Mouse (Mus musculus): ENCODE measurements around the gene Zfp760.
"Not testable (repeated sequence)": the region's sequence is repeated elsewhere in the genome, so short reads cannot be mapped to it uniquely, and the experiment has no call there.

Zfp760 gene

DNA sequence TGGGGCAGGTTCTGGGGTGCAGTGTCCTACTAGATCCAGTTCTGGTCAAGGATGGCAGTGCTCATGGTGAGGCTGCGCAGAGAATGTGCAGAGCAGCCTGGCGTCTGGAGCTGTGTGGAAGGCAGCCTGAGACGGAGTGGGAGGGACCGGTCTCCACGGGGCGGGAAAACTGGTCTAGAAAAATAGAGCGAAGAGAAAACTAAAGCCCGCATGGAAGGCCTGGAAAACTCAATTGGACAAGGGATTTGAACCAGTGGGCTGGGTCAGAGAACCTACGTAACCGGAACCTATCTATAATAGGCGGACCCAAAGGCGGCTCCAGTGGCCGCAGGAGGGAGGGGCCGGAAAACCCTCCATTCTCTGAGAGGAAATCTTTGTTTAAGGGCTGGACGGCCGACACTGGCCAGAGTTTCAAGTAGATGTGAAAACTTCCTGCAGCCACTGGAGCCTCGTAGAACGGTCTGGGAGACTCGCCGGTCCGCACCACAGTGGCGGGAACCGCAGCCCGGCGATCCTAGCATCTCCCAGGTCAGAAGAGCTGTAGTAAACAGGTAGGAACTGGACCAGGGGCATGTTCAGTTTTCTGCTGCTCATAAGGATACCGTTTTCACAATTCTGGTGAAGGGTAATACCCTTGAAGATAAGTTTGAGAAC, at the start of gene Zfp760:
TSS of gene Zfp760 (plus strand) at position 399 of the 654 bp plus-strand sequence.
- DNase-seq (ENCODE audit: low spot score in 2 of 2), result peak; percentile 37 to 43

DNA sequence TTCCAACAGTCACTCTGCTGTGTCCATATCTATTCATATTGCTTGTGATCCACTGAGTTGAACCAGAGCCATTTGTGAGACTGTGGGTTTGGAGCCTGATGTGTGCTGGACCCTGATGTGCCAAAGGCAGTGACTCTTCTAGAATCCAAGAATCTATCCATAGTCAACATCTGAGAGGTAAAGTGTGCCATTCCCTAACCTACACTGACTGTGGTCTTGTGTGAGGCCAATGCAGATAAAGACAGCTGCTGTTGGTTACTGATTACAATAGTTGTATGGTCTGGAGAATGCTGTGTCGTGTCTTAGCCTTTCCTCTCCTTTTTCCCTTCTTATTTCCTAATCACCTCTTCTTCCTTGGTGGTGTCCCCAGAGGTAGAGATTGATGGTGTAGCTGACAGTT, 28.7 kb upstream of the Zfp760 start:
- not testable (repeated sequence) for DNase-seq (ENCODE audit: low spot score in 2 of 2)

DNA sequence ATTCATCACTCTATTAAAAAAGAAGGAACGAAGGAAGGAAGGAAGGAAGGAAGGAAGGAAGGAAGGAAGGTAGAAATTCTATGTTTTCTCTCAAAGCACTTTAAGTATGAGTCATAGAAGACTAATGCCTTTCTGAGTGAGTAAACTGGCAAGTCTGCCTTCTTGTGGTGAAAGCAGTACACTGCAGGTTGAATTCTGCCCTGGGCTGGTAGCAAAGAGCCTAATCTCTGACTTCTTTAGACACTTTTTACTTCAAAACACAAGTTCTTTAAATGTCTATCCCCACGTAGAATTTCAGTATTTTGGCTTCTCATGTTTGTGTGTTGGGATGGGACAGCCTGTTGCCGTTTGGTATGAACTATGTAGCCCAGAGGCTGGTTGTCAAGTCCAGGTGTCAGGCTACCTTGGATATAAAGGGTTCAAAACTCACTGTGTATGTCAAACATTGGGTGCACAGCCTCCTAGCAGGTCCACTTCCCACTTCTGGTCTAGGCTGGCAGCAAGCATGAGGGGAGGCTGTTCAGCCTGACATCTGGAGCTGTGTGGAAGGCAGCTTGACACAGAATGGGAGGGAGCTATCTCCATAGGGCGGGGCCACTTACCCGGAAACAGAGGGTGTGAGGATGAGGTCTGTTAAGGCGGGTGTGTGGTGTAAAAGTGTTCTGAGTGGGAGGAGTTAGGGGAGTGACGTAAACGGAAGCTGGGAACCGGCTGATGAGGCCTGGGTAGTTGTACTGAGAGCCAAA, 28.1 kb upstream of the Zfp760 start:
- peak; percentile 72 to 77 for DNase-seq (ENCODE audit: low spot score in 2 of 2)

DNA sequence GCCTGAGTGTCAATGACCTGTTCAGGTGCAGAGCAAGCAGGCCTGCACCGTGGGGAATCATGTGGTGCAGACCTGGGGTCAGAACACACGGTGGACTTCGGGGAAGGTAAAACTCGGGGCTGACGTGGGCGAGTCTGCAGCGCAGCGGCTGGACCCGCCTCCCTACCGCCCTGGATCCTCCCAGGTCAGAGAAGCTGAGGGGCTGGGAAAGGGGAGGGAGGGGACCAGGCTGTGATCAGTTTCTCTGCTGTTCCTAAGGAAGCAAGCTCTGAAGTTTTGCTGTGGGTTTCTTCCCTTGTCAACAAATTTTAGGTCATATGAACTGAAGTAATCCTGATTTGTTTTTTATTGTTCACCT, 27.5 kb upstream of the Zfp760 start:
- DNase-seq (ENCODE audit: low spot score in 2 of 2), result not testable (repeated sequence)

DNA sequence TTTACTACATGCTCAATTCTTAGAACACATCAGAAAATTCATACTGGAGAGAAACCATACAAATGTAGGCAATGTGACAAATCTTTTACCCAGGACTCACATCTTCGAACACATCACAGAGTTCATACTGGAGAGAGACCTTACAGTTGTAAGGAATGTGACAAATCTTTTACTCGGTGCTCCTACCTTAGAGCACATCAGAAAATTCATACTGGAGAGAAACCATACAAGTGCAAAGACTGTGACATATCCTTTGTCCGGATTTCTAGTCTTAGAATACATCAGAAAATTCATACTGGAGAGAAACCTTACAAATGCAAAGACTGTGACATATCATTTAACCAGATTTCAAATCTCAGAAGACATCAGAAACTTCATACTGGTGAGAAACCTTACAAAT, 16.0 kb upstream of the Zfp760 start, which contains the start of gene Gm10226:
TSS of gene Gm10226 (plus strand) at position 301 of the 400 bp plus-strand sequence.
- no peak for DNase-seq (ENCODE audit: low spot score in 2 of 2)

DNA sequence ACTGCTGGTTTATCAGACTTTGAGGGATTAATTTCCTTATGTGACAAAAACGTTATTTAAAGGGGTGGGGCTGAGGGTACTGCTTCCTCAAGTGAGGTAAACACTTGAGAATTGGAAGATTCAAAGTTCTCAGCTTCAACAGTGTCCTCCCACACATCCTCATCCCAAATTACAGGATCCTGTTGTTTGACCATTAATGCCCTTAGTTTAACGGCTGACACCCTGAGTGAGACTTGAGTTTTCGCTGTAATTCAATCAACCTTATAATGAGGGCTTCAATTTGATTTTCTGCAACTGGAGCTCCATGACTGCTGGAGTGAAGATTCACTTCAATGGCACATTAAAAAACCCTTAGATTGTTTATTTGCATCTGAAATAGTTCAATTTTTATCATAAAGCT, 14.2 kb upstream of the Zfp760 start:
- DNase-seq (ENCODE audit: low spot score in 2 of 2), result no peak

DNA sequence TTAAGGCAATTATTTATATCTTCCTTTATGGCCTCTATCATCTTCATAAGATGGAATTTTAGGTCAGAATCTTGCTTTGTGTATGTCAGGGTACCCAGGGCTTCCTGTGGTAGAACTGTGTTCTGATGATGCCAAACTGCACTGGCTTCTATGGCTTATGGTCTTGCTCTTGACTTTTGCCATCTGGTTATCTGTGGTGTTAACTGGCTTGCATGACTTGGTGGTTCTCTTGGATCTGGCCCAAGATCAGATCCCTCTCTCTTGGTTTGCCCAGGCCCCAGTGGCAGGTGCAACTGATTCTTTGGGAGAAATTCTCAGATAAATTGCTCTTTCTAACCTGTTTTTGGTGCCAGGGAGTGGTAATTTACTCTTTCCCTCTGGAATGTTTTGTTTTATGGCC, 11.5 kb upstream of the Zfp760 start:
- no peak for DNase-seq (ENCODE audit: low spot score in 2 of 2)

DNA sequence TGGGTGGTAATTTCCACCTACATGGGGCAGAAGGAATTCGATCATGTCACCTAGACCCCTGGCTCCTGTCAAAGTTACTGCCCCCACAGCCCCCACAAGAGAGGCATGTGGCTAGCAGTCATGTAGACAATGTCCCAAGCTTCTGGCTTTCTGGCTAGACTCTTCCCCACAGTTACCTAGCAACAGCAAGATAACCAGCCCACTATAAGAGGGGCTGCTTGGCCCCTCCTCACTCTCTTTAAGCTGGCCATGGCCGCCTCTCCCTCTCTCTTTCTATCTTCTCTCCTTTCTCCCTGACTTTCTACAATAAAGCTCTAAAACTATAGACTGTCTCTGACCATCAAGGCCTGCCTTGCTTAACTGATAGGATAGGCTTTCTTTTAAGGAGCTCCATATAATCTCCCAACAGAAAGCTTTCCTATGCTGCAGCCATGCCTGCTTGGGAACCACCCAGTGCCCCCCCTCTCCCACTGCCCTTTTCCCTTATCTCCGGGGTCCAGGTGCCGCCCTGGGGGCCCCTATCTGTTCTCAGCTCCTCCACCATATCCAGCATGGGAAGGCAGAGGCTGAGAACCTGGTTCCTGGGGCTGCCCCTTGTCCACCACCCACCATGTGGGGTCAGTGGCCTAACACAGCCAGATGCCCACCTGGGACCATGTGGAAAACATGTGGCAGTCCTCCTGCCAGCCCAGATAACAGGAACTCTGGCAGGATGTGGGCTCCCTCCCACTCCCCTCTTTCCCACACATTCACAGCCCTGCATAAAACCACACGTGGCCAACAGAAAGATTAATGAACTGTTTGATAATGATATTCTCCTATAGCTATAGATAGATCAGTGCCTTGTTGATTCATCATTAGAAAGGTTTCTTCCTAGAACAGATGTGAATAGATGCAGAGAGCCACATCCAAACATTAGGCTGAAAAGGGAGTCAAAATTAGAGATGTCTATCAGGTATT, 5.0 kb upstream of the Zfp760 start:
- DNase-seq (ENCODE audit: low spot score in 2 of 2), result peak; percentile 7

DNA sequence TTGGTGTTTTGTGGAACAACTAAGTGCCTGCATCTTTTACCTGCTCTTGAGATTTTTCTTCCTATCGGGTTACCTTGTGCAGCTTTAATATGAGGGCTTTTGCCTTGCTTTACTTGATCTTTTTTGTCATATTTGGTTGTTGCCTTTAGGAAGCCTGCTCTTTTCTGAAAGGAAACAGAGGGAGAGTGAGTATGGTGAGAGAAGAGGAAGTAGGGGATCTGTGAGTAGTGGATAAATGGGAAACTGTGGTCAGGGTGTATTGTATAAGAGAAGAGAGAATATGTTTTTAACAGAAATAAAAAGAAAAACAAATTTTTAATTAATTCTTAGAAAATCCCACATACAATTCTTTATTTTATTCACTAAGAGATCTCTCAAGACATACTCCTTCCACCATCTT, 4.1 kb upstream of the Zfp760 start:
- no peak for DNase-seq (ENCODE audit: low spot score in 2 of 2)

DNA sequence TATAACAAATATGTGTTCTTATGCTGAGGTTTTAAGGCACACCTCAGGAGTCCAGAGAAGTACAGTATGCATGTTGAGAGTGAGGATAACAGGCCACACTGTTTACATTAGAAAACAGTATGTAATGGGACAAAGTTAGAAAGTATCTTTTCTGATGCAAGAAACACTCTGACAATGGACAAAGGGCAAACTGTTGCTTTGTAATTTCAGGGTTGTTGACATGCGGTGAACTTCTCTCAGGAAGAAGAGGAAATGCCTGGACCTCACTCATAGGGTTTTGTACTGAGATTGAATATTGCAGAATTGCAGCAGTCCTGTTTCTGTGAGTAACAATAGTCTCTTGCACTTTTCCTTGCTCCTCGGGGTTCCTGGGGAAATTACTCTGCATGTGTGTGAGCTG, 860 bp downstream of the Zfp760 start:
- no peak for DNase-seq (ENCODE audit: low spot score in 2 of 2)

DNA sequence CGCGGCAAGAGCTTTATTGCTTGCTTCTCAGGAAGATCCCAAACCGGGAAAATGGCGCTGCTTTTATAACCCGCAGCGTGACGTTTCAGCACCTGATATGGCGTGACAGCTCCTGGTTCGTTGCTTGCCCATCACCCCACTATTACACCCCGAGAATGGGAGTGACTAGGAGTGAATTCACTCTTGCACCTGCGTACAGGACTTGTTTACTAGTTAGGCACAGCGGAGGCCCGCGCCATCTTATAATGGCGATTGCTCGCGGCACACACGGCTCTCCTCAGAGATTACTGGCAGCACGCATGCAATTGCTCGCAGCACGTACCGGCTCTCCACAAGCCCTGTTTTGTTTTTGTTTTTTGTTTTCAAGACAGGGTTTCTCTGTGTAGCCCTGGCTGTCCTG, 23.0 kb downstream of the Zfp760 start, which contains the start of gene Zfp229:
TSS of gene Zfp229 (plus strand) at position 301 of the 400 bp plus-strand sequence.
- DNase-seq (ENCODE audit: low spot score in 2 of 2), result not testable (repeated sequence)

DNA sequence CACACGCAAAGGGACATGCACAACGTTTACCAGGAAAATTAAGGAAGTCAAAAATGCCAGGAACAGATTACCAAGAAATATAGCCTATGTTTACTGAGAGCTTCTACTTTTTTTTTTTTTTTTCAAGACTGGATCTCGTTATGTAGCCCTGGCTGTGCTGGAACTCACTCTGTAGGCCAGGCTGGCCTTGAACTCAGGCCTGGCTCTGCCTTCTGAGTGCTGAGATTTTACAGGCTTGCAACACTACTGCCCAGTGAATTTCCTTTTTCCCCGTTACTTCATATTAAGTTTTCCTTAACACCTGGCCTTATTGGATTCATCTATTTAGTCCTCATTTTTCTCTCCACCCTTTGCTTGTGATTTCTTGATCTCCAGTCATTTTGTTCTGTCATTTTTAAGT, 25.5 kb downstream of the Zfp760 start:
- DNase-seq (ENCODE audit: low spot score in 2 of 2), result no peak

DNA sequence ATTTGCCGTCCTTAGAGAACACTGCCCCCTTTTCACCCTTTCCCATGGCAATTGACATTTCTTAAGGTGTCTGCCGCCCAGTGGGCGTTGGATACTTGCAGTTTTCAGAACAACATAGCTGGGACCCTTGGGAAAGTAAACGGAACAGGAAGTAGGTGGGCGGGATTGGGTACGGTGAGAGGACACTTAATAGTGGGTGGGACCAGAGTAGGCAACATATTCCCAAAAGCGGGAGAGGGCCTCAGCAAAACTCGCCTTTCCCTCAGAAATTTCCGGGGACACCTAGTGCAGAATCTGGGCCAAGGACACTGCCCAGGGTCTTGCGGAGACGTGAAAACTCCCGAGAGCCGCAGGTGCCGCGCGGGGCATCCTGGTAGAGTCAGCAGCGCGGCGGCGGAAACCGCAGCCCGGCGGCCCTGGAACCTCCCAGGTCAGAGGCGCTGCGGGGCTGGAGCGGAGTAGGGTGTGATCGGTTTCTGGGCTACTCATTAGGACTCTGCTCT, 26.0 kb downstream of the Zfp760 start:
- DNase-seq (ENCODE audit: low spot score in 2 of 2), result peak; percentile 38 to 41

DNA sequence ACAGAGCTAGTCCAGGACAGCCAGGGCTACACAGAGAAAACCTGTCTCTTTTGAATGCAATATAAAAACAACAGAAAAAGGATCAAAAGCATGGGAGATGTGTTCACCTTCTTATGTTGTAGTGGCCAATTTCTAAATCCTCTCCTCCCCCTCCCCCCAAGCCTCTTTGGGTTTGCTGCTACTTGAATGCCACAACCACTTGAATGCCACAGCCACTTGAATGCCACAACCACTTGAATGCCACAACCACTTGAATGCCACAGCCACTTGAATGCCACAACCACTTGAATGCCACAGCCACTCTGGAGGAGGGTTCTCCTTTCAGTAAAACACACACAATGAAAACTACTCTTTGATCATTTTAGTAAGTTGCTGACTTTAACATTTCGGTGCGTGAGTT, 45.2 kb downstream of the Zfp760 start:
- DNase-seq (ENCODE audit: low spot score in 2 of 2), result no peak

DNA sequence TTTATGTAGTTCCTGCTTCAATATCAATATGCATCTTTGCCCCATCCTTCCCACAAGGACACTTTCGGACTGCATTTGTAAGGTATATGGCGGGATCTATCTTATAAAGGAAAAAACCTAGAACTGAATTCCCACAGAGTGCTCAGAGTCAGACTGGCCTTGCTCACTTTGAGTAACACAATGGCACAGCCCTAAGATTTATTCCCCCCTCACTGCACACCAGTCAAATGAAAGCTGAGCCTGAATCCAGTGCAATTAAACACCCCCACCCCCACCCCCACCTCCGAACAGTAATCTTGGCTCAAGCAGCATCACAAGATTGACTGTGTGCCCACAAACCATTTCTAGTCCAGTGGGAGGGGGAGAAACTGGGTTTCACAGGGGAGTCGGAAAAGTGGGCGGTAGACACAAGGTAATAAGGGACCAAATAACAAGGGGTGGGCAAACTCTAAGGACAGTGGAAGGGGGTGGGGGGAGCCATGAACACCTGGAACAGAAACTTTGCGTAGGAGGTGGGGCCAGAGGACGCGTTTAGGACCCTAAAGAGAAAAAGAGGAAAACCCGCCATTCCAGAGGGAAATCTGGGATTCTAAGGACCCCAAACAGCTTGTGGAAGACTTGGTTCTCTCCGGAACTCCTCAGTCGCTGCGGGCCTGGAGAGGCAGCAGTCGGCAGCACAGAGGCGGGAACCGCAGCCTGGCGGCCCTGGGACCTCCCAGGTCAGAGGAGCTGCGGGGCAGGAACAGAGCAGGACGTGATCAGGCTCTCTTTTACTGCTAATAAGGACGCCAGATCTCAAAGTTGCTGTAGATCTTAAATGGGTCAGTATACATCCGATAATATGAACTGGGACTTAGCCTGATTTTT, 46.0 kb downstream of the Zfp760 start:
- DNase-seq (ENCODE audit: low spot score in 2 of 2), result no peak

DNA sequence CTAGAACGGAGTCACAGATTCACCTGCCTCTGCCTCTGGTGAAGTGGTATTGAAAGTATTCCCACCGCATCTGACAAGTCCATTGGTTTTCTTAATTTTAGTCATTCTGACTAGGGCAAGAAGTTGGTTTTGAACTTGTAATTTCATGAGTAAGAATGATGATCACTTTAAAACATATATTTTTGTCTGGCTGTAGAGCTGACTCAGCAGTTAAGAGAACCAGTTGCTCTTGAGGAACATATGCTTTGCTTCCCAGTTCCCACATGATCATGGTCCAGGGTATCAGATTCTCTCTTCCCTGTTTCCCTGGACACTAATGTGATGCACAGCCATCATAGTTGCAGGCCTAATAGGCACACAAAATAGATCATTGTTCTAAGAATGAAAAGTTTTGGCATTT, 62.8 kb downstream of the Zfp760 start:
- DNase-seq (ENCODE audit: low spot score in 2 of 2), result no peak
